Mouse (Mus musculus) testis, adult 2 months (tissue): ENCODE data around the gene Slit3.

Source experiments
- CTCF ChIP-seq: fragments of 200-500 bp; IDR thresholded peaks from 2 replicates; pipeline ENCODE4 v1.5.1; 2012; ENCODE audit warnings: low read depth, mild to moderate bottlenecking, inconsistent platforms, low read length, moderate library complexity; ENCODE audit not compliant: control insufficient read depth, insufficient read depth, insufficient replicate concordance
- POLR2A ChIP-seq: fragments of 200-500 bp; IDR thresholded peaks from 2 replicates; pipeline ENCODE4 v1.6.1; 2012; ENCODE audit warnings: low read depth, mild to moderate bottlenecking, inconsistent platforms, low read length, moderate library complexity; ENCODE audit not compliant: control insufficient read depth

- TF ChIP-seq CTCF, result no peak
- TF ChIP-seq POLR2A, result no peak
These were observed 230.4 kb downstream of the Slit3 start for GRCm38 (mm10) chr11:35351376-35351775.
